Mouse (Mus musculus) hindbrain, embryonic 11.5 days (tissue): ENCODE measurements around the gene Snrpc. TPM values are rescaled to one million over a fixed set of nuclear protein-coding genes. Genes with fewer than 3 reads are reported as not detected.
"Not testable (repeated sequence)": the region's sequence is repeated elsewhere in the genome, so short reads cannot be mapped to it uniquely, and the experiment has no call there.

Experiments
- ATAC-seq: fragments of 200-750 bp; cut with Nextera tagmentation; 2 replicates; pipeline ENCODE4 v1.8.0; 2017; ENCODE audit warnings: mild to moderate bottlenecking, moderate TSS enrichment, moderate library complexity; ENCODE audit not compliant: low FRiP score
- DNase-seq: peaks from one replicate; pipeline ENCODE4 v3.0.0-alpha.2; 2015; ENCODE audit warnings: low spot score
- H3K27ac ChIP-seq: fragments of 300-500 bp; sonication (generic); 2 replicates; pipeline ENCODE4 v1.5.1; 2014; ENCODE audit warnings: mild to moderate bottlenecking, low read depth, low read length
- H3K27me3 ChIP-seq: fragments of 300-500 bp; sonication (generic); 2 replicates; pipeline ENCODE4 v1.6.1; 2014; ENCODE audit warnings: mild to moderate bottlenecking, low read length, moderate library complexity, mixed read lengths; ENCODE audit not compliant: control insufficient read depth, insufficient read depth
- H3K36me3 ChIP-seq: fragments of 300-500 bp; sonication (generic); 2 replicates; pipeline ENCODE4 v1.6.1; 2014; ENCODE audit warnings: mild to moderate bottlenecking, low read length, moderate library complexity, mixed read lengths; ENCODE audit not compliant: control insufficient read depth, insufficient read depth
- H3K4me1 ChIP-seq: fragments of 300-500 bp; sonication (generic); replicated peaks from 2 replicates; pipeline ENCODE4 v1.6.1; 2014; ENCODE audit warnings: low read length, mixed read lengths; ENCODE audit not compliant: control insufficient read depth, insufficient read depth
- H3K4me2 ChIP-seq: fragments of 300-500 bp; sonication (generic); replicated peaks from 2 replicates; pipeline ENCODE4 v1.6.1; 2014; ENCODE audit warnings: mild to moderate bottlenecking, low read depth, low read length
- H3K4me3 ChIP-seq: fragments of 300-500 bp; sonication (generic); 2 replicates; pipeline ENCODE4 v1.5.1; 2014; ENCODE audit warnings: low read depth, low read length
- H3K9ac ChIP-seq: fragments of 300-500 bp; sonication (generic); 2 replicates; pipeline ENCODE4 v1.6.1; 2014; ENCODE audit warnings: low read depth, low read length
- H3K9me3 ChIP-seq: fragments of 300-500 bp; sonication (generic); 2 replicates; pipeline ENCODE4 v1.6.1; 2016; ENCODE audit warnings: low read length; ENCODE audit not compliant: control insufficient read depth
- WGBS: fragments of 180-500 bp; shearing (Covaris S2); extraction: QIAGEN DNeasy Blood & Tissue Kit; methylation state at CpG from one replicate; pipeline ENCODE4 v1.1.7; 2014; 5-methylcytosine and 5-hydroxymethylcytosine counted together
- polyA plus RNA-seq: library from polyadenylated mRNA; unstranded; fragments of >200 nt; fragmentation: Nextera tagmentation; extraction: Ambion mirVana; gene quantifications from 2 replicates; pipeline ENCODE4 v1.2.1, GENCODE M21; 2014

Snrpc gene
- 344 and 359 TPM in 2 replicates for polyA plus RNA-seq

- not testable (repeated sequence) for H3K4me2 ChIP-seq
- WGBS = 91% methylated on average over 3 of the region's 4 CpGs
These were observed at the start of gene Snrpc for GRCm38 (mm10) chr17:27837850-27838249. Gene Snrpc, plus strand, starts transcription at chr17:27838150.

GRCm38 (mm10) chr17:27788456-27789172, 49.3 kb upstream of the Snrpc start:
- H3K27ac ChIP-seq = no peak overlapping the region
- WGBS = 97% methylated on average over 6 of the region's 6 CpGs
- H3K9ac ChIP-seq = no peak overlapping the region
- H3K4me1 ChIP-seq = no peaks in the 10 kb centered on the region
- H3K4me3 ChIP-seq = no peak overlapping the region
- H3K27me3 ChIP-seq = no peaks in the 10 kb centered on the region
- ATAC-seq (no peak), DNase-seq (no peak)
- H3K36me3 ChIP-seq = peaks cover 3% of the 10 kb centered on the region; the same call in 1 of the 2 replicates
- no peaks in the 10 kb centered on the region for H3K9me3 ChIP-seq
- H3K4me2 ChIP-seq = no peak overlapping the region

More at GRCm38 (mm10) chr17:27837850-27838249, at the start of gene Snrpc:
- not testable (repeated sequence) for H3K27ac ChIP-seq, DNase-seq, H3K9ac ChIP-seq, H3K4me1 ChIP-seq, H3K9me3 ChIP-seq, H3K27me3 ChIP-seq, ATAC-seq, H3K4me3 ChIP-seq, H3K36me3 ChIP-seq

- ATAC-seq (no peak), DNase-seq (no peak)
- peaks cover 3% of the 10 kb centered on the region; the same call in 1 of the 2 replicates for H3K36me3 ChIP-seq
- H3K9ac ChIP-seq = no peak overlapping the region
- H3K27ac ChIP-seq = no peak overlapping the region
- no peaks in the 10 kb centered on the region for H3K27me3 ChIP-seq
- WGBS = 93% methylated on average over 5 of the region's 5 CpGs
- H3K9me3 ChIP-seq = no peaks in the 10 kb centered on the region
- H3K4me3 ChIP-seq = no peak overlapping the region
- no peak overlapping the region for H3K4me2 ChIP-seq
- H3K4me1 ChIP-seq = no peaks in the 10 kb centered on the region
These were observed 47.9 kb upstream of the Snrpc start for GRCm38 (mm10) chr17:27790015-27790414.

- Histone ChIP-seq H3K9ac (no peak overlapping the region), H3K4me3 (no peak overlapping the region), H3K4me1 (no peaks in the 10 kb centered on the region), H3K36me3 (peaks cover under 1% of the 10 kb centered on the region; the same call in 1 of the 2 replicates), H3K27ac (no peak overlapping the region), H3K27me3 (no peaks in the 10 kb centered on the region), H3K9me3 (no peaks in the 10 kb centered on the region), H3K4me2 (no peak overlapping the region)
- ATAC-seq (no peak), DNase-seq (no peak)
- WGBS = 92% methylated on average over 2 of the region's 2 CpGs
These were observed 47.0 kb upstream of the Snrpc start for GRCm38 (mm10) chr17:27790976-27791375.

- Histone ChIP-seq H3K4me2 (no peak overlapping the region), H3K9ac (no peak overlapping the region), H3K36me3 (no peaks in the 10 kb centered on the region), H3K4me3 (no peak overlapping the region), H3K27me3 (no peaks in the 10 kb centered on the region), H3K27ac (no peak overlapping the region), H3K9me3 (no peaks in the 10 kb centered on the region), H3K4me1 (no peaks in the 10 kb centered on the region)
- WGBS = 92% methylated on average over 2 of the region's 2 CpGs
- no peak for ATAC-seq
- DNase-seq = no peak
These were observed 46.4 kb upstream of the Snrpc start for GRCm38 (mm10) chr17:27791556-27791955.

GRCm38 (mm10) chr17:27792516-27792915, 45.4 kb upstream of the Snrpc start:
- no peak for DNase-seq
- Histone ChIP-seq H3K27me3 (no peaks in the 10 kb centered on the region), H3K36me3 (no peaks in the 10 kb centered on the region), H3K27ac (no peak overlapping the region), H3K4me3 (no peak overlapping the region), H3K4me1 (peaks cover 3% of the 10 kb centered on the region; the same call in 1 of the 2 replicates), H3K4me2 (no peak overlapping the region), H3K9me3 (no peaks in the 10 kb centered on the region), H3K9ac (no peak overlapping the region)
- 85% methylated on average over 4 of the region's 4 CpGs for WGBS
- ATAC-seq = no peak

GRCm38 (mm10) chr17:27793144-27793543, 44.8 kb upstream of the Snrpc start:
- DNase-seq = no peak

GRCm38 (mm10) chr17:27796780-27797179, 41.2 kb upstream of the Snrpc start:
- ATAC-seq (peak; percentile 84), DNase-seq (peak; percentile 44)
- peak overlapping the region; percentile 93 for H3K27ac ChIP-seq
- no peaks in the 10 kb centered on the region for H3K36me3 ChIP-seq
- H3K9ac ChIP-seq = peak overlapping the region; percentile 54; the same call in 1 of the 2 replicates
- 69% methylated on average over 6 of the region's 6 CpGs for WGBS
- no peaks in the 10 kb centered on the region for H3K27me3 ChIP-seq
- 0 out of 2 replicates have a peak overlapping the region, but pooled peaks have one; percentile 3 for H3K4me2 ChIP-seq
- H3K4me1 ChIP-seq = peaks cover 6% of the 10 kb centered on the region
- no peaks in the 10 kb centered on the region for H3K9me3 ChIP-seq
- no peak overlapping the region for H3K4me3 ChIP-seq

More at GRCm38 (mm10) chr17:27793144-27793543, 44.8 kb upstream of the Snrpc start:
- Histone ChIP-seq H3K27me3 (no peaks in the 10 kb centered on the region), H3K9me3 (no peaks in the 10 kb centered on the region), H3K4me2 (no peak overlapping the region), H3K4me1 (peaks cover 3% of the 10 kb centered on the region; the same call in 1 of the 2 replicates), H3K4me3 (no peak overlapping the region), H3K9ac (no peak overlapping the region), H3K27ac (no peak overlapping the region), H3K36me3 (no peaks in the 10 kb centered on the region)
- no peak for ATAC-seq
- WGBS = 88% methylated on average over 6 of the region's 6 CpGs
